Mouse (Mus musculus) testis, adult 2 months (tissue): ENCODE measurements around the gene Mmd2.

ENCODE experiments used
- CTCF ChIP-seq: fragments of 200-500 bp; IDR thresholded peaks from 2 replicates; pipeline ENCODE4 v1.5.1; 2012; ENCODE audit warnings: low read depth, mild to moderate bottlenecking, inconsistent platforms, low read length, moderate library complexity; ENCODE audit not compliant: control insufficient read depth, insufficient read depth, insufficient replicate concordance
- POLR2A ChIP-seq: fragments of 200-500 bp; IDR thresholded peaks from 2 replicates; pipeline ENCODE4 v1.6.1; 2012; ENCODE audit warnings: low read depth, mild to moderate bottlenecking, inconsistent platforms, low read length, moderate library complexity; ENCODE audit not compliant: control insufficient read depth

DNA sequence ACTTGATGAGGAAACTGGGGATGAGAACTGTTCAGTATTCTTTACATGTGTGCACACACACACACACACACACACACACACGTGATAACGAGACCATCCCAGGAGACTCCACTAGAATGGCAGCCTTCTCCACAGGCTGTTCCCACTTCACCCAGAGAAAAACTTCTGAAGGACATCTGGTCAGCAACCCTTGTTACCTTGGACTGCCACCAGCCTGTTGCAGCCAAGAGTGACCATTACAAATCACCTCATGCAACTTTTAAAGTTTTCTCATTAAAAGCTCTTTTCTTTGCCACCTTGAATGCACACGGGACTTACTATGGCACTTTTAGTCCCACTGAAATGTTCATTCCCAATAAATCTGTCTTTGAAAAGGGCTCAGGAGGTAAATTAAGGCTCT, 71.3 kb downstream of the Mmd2 start:
- TF ChIP-seq CTCF (no peak), POLR2A (no peak)
